Mouse (Mus musculus) heart, postnatal 0 days (tissue): ENCODE results near the gene Ccr6. TPM values are rescaled to one million over a fixed set of nuclear protein-coding genes. Genes with fewer than 3 reads are reported as not detected.
"Not testable (repeated sequence)": the region's sequence is repeated elsewhere in the genome, so short reads cannot be mapped to it uniquely, and the experiment has no call there.

Experiments
- ATAC-seq: fragments of 200-750 bp; cut with Nextera tagmentation; 2 replicates; pipeline ENCODE4 v1.8.0; 2017; ENCODE audit warnings: low read depth, moderate number of reproducible peaks, moderate library complexity; ENCODE audit not compliant: insufficient read depth
- DNase-seq: peaks from one replicate; pipeline ENCODE4 v3.0.0-alpha.2; 2016; ENCODE audit warnings: low spot score
- H3K27ac ChIP-seq: fragments of 300-500 bp; sonication (generic); 2 replicates; pipeline ENCODE4 v1.5.1; 2014; ENCODE audit warnings: low read depth, mild to moderate bottlenecking
- H3K27me3 ChIP-seq: fragments of 300-500 bp; sonication (generic); 2 replicates; pipeline ENCODE4 v1.6.1; 2014; ENCODE audit warnings: low read length, mixed read lengths; ENCODE audit not compliant: control insufficient read depth, insufficient read depth
- H3K36me3 ChIP-seq: fragments of 300-500 bp; sonication (generic); replicated peaks from 2 replicates; pipeline ENCODE4 v1.6.1; 2014; ENCODE audit warnings: low read length, mixed read lengths; ENCODE audit not compliant: control insufficient read depth, insufficient read depth
- H3K4me1 ChIP-seq: fragments of 300-500 bp; sonication (generic); 2 replicates; pipeline ENCODE4 v1.6.1; 2014; ENCODE audit warnings: antibody characterized with exemption; ENCODE audit not compliant: control insufficient read depth, insufficient read depth
- H3K4me2 ChIP-seq: fragments of 300-500 bp; sonication (generic); 2 replicates; pipeline ENCODE4 v1.6.1; 2014; ENCODE audit warnings: low read depth, mild to moderate bottlenecking, low read length, moderate library complexity
- H3K4me3 ChIP-seq: fragments of 300-500 bp; sonication (generic); 2 replicates; pipeline ENCODE4 v1.5.1; 2014; ENCODE audit warnings: low read depth, low read length
- H3K9ac ChIP-seq: fragments of 300-500 bp; sonication (generic); replicated peaks from 2 replicates; pipeline ENCODE4 v1.6.1; 2014; ENCODE audit warnings: low read depth, low read length, mixed read lengths
- H3K9me3 ChIP-seq: fragments of 300-500 bp; sonication (generic); replicated peaks from 2 replicates; pipeline ENCODE4 v1.6.1; 2016; ENCODE audit warnings: low read length; ENCODE audit not compliant: control insufficient read depth
- CTCF ChIP-seq: IDR thresholded peaks from 2 replicates; pipeline ENCODE4 v1.5.1; 2016; ENCODE audit warnings: antibody characterized with exemption, control low read depth, low read depth
- EP300 ChIP-seq: IDR thresholded peaks from 2 replicates; pipeline ENCODE4 v1.6.1; 2016; ENCODE audit warnings: antibody characterized with exemption, low read depth
- WGBS: fragments of 180-500 bp; shearing (Covaris S2); extraction: QIAGEN DNeasy Blood & Tissue Kit; methylation state at CpG from one replicate; pipeline ENCODE4 v1.1.7; 2014; 5-methylcytosine and 5-hydroxymethylcytosine counted together
- polyA plus RNA-seq: library from polyadenylated mRNA; unstranded; fragments of >200 nt; fragmentation: Nextera tagmentation; extraction: Ambion mirVana; gene quantifications from 2 replicates; pipeline ENCODE4 v1.2.1, GENCODE M21; 2015
- total RNA-seq: library from RNA; depleted of rRNA; stranded (reverse); fragments of >200 nt; gene quantifications from 2 replicates; pipeline ENCODE4 v1.2.3, GENCODE M21; 2014; ENCODE audit warnings: low replicate concordance

Ccr6 gene
- total and polyA plus RNA-seq, 2 experiments from 2014 or later, result not detected

DNA sequence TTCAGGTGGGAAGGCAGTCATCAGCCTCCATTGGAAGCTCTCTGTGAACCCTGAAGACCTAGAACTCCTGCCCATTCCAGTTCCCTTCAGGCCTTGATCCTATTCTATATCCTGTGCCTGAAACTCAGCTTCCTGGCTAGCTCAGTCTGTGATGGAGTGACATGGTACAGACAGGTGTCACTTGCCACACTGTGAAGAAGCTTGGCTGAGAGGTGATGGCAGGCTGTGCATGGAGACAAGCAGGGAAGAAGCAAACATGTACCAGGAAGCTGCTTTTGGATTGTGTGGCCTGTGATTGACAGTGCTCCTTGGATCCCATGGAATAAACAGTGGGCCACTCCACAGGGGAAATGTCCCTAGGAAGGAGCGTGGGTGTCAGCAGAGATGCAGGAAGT is 35.9 kb upstream of the Ccr6 start:
- H3K27me3 ChIP-seq, result no peaks in the 10 kb centered on the region
- H3K36me3 ChIP-seq, result peaks cover 21% of the 10 kb centered on the region
- no peak overlapping the region for H3K9ac ChIP-seq
- H3K27ac ChIP-seq, result no peak overlapping the region
- H3K4me3 ChIP-seq, result no peak overlapping the region
- no peaks in the 10 kb centered on the region for H3K4me1 ChIP-seq
- H3K9me3 ChIP-seq, result no peaks in the 10 kb centered on the region
- no peak overlapping the region for H3K4me2 ChIP-seq
- ATAC-seq, result no peak
- TF ChIP-seq CTCF (no peak), EP300 (no peak)
- WGBS, result 63% methylated on average over 1 of the region's 1 CpGs
- no peak for DNase-seq

DNA sequence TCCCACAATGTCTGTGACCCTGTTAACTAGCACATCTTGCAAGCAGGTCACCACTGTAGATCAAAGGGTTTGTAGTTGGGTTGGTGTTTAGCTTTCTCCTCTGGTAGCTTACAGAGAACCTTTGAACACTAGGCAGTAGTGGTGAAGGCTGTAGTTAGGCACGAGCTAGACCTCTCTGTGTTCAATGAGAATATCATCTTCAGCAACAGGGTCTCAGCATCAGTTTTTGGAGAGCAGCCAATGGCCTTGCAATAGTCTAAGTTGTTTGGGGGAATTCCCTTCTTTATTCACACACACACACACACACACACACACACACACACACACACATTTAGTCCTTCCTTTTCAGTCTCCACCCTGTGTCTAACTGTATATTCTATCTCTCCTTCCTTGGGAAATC is 32.4 kb upstream of the Ccr6 start:
- no peaks in the 10 kb centered on the region for H3K36me3 ChIP-seq
- ATAC-seq (no peak), DNase-seq (no peak)
- 54% methylated on average over 1 of the region's 1 CpGs for WGBS
- TF ChIP-seq EP300, result no peak
- no peak for TF ChIP-seq CTCF
- no peaks in the 10 kb centered on the region for H3K4me1 ChIP-seq
- H3K27me3 ChIP-seq, result no peaks in the 10 kb centered on the region
- H3K4me3 ChIP-seq, result no peak overlapping the region
- no peak overlapping the region for H3K4me2 ChIP-seq
- no peak overlapping the region for H3K27ac ChIP-seq
- H3K9ac ChIP-seq, result no peak overlapping the region
- no peaks in the 10 kb centered on the region for H3K9me3 ChIP-seq

DNA sequence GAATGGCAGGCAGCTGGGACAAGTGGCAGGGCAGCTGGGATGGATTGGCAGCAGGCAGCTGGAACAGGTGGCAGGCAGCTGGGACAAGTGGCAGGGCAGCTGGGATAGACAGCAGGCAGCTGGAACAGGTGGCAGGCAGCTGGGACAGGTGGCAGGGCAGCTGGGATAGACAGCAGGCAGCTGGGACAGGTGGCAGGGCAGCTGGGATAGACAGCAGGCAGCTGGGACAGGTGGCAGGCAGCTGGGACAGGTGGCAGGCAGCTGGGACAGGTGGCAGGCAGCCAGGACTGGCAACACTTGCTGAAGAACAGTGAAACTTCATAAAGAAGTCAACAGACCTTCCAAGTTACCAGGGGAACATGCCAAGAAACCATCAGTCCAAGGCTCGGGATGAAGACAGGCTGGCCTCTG is 30.6 kb upstream of the Ccr6 start:
- not testable (repeated sequence) for H3K4me1 ChIP-seq, H3K36me3 ChIP-seq, H3K9me3 ChIP-seq, DNase-seq, H3K4me3 ChIP-seq, H3K4me2 ChIP-seq, ATAC-seq, H3K27ac ChIP-seq, H3K9ac ChIP-seq, H3K27me3 ChIP-seq
- WGBS, result 60% methylated on average over 1 of the region's 1 CpGs

DNA sequence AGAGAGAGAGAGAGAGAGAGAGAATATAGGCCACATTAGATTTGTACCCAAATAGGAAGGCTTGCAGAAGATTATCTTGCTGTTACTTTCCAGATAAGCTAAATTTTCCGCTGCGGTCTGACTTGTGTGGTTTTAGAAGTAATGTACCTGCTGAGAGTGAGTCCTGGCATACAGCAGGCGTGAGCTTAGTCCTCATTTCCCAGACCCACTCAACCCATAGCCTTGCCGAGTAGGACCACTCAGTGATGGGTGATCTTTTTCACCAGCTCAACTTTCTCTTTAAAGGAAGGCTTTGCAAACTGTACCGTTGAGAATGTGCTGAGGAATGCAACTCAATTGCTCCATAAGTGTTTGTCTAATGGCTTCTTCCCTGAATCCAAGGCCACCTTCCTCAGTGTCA is 29.2 kb upstream of the Ccr6 start:
- no peak overlapping the region for H3K9ac ChIP-seq
- no peak overlapping the region for H3K4me2 ChIP-seq
- no peak overlapping the region for H3K4me3 ChIP-seq
- no peak for ATAC-seq
- WGBS, result 47% methylated on average over 5 of the region's 5 CpGs
- H3K27me3 ChIP-seq, result no peaks in the 10 kb centered on the region
- no peak overlapping the region for H3K27ac ChIP-seq
- no peak for TF ChIP-seq CTCF
- TF ChIP-seq EP300, result no peak
- no peaks in the 10 kb centered on the region for H3K36me3 ChIP-seq
- DNase-seq, result no peak
- H3K9me3 ChIP-seq, result no peaks in the 10 kb centered on the region
- no peaks in the 10 kb centered on the region for H3K4me1 ChIP-seq

DNA sequence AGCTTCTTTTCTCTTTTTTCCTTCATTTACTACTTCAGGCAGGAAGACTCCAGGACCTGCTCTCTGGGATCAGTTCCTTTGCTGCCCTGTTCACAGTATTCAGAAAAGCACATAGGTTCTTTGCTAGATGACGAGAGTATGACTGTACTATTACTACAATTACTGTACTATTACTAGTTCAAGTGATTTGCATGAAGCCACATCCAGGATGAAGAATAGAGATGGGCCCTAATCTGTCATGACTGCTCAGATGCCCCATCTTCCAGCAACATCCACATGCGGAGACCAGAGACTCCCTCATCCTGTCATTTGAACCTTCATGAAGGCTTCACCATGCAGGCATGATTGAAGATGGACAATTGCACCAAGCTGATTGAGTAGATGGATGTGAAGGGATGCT is 26.1 kb upstream of the Ccr6 start:
- DNase-seq, result no peak
- ATAC-seq, result no peak
- no peak for TF ChIP-seq CTCF
- TF ChIP-seq EP300, result no peak
- H3K9me3 ChIP-seq, result no peaks in the 10 kb centered on the region
- H3K9ac ChIP-seq, result no peak overlapping the region
- no peak overlapping the region for H3K27ac ChIP-seq
- no peaks in the 10 kb centered on the region for H3K27me3 ChIP-seq
- whole genome bisulfite sequencing, result 74% methylated on average over 2 of the region's 2 CpGs
- no peak overlapping the region for H3K4me2 ChIP-seq
- H3K4me1 ChIP-seq, result no peaks in the 10 kb centered on the region
- no peaks in the 10 kb centered on the region for H3K36me3 ChIP-seq
- no peak overlapping the region for H3K4me3 ChIP-seq

DNA sequence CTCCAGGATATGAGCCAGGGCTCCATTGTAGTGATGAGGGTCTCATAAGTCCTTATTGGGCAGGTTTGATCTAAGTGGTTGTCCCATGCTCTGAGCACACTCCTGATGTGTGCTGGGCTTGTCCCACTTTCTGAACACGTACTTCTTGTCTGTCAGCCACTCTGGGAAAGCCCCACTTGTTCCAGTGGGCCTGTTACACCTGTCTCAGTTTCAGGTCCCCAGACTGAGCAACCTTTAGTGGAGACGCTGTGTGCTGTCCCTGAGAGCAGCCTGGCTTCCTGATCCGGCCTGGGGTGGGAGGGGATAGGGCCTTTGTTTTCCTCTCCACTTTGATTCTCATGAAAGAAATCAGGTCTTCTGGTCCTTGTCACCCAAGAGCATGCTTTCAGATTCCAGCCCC is 25.7 kb upstream of the Ccr6 start:
- H3K27ac ChIP-seq, result no peak overlapping the region
- H3K4me1 ChIP-seq, result no peaks in the 10 kb centered on the region
- TF ChIP-seq EP300 (no peak), CTCF (no peak)
- H3K4me3 ChIP-seq, result no peak overlapping the region
- no peaks in the 10 kb centered on the region for H3K36me3 ChIP-seq
- 41% methylated on average over 3 of the region's 3 CpGs for WGBS
- no peaks in the 10 kb centered on the region for H3K27me3 ChIP-seq
- H3K9me3 ChIP-seq, result no peaks in the 10 kb centered on the region
- no peak overlapping the region for H3K4me2 ChIP-seq
- DNase-seq, result no peak
- H3K9ac ChIP-seq, result no peak overlapping the region
- no peak for ATAC-seq
